16 mouse cellular contexts compared by ENCODE assay signal in genomic region chr10:92791531-92791900, GRCm38 (mm10).
DNase-seq lines count a peak whose midpoint lies in the region; ATAC-seq lines count a peak whose summit lies in the region.
"Had no signal": no experiment of that assay in that cellular context is flagged by ENCODE, and none has a peak within 500 bp of the region (broad histone marks: within the 10 kb centered on the region; RNA-seq: fewer than 3 reads in every experiment).

No protein-coding gene starts in this region.

- H3K4me3 ChIP-seq in hindbrain, embryonic 12.5 days = no peak overlapping the region
- no peak overlapping the region for H3K4me3 ChIP-seq in hindbrain, embryonic 16.5 days (ENCODE audit: low read length)
- no peak overlapping the region for H3K4me3 ChIP-seq in forebrain, embryonic 13.5 days
- H3K4me3 ChIP-seq in midbrain, embryonic 14.5 days (replicated peaks; ENCODE audit: low read depth, low read length) = no peak overlapping the region
- H3K4me3 ChIP-seq: heart, embryonic 13.5 days had no signal

- peak; percentile 39 for DNase-seq in embryo, embryonic 10.5 days (ENCODE audit: low spot score)
- DNase-seq in midbrain, embryonic 14.5 days = peak; percentile 49
- DNase-seq in right cerebral cortex, adult 2 months (ENCODE audit: low spot score in 2 of 2) = no peak
- DNase-seq in left cerebral cortex, adult 18-20 months (ENCODE audit: low spot score in 2 of 2) = no peak
- DNase-seq: cerebellum, adult 8-10 months; kidney, adult 18-20 months; kidney, postnatal 14 days; left cerebral cortex, postnatal 4 days; liver, postnatal 0 days; lung, postnatal 10 days; right cerebral cortex, postnatal 4 days had no signal

- H3K9ac ChIP-seq in hindbrain, embryonic 12.5 days = no peak overlapping the region
- H3K9ac ChIP-seq in hindbrain, embryonic 16.5 days (ENCODE audit: low read depth, low read length) = no peak overlapping the region
- no peak overlapping the region for H3K9ac ChIP-seq in forebrain, embryonic 13.5 days
- no peak overlapping the region for H3K9ac ChIP-seq in midbrain, embryonic 14.5 days (replicated peaks; ENCODE audit: low read length)
- H3K9ac ChIP-seq: heart, embryonic 13.5 days; liver, postnatal 0 days had no signal

- no peaks in the 10 kb centered on the region for H3K27me3 ChIP-seq in hindbrain, embryonic 12.5 days
- H3K27me3 ChIP-seq in hindbrain, embryonic 16.5 days (replicated peaks; ENCODE audit: control insufficient read depth, insufficient read depth, low read length) = no peaks in the 10 kb centered on the region
- no peaks in the 10 kb centered on the region for H3K27me3 ChIP-seq in forebrain, embryonic 13.5 days
- H3K27me3 ChIP-seq in midbrain, embryonic 14.5 days (ENCODE audit: control insufficient read depth, insufficient read depth, low read length) = no peaks in the 10 kb centered on the region
- H3K27me3 ChIP-seq: heart, embryonic 13.5 days had no signal

- ATAC-seq in hindbrain, embryonic 12.5 days (ENCODE audit: low FRiP score) = peak; percentile 65; the same call in 1 of the 2 replicates
- ATAC-seq in hindbrain, embryonic 16.5 days = no peak
- peak; percentile 48; the same call in 1 of the 2 replicates for ATAC-seq in forebrain, embryonic 13.5 days
- ATAC-seq in midbrain, embryonic 14.5 days (ENCODE audit: low FRiP score, low TSS enrichment) = peak; percentile 17; the same call in 1 of the 2 replicates
- ATAC-seq: liver, postnatal 0 days had no signal

- peaks cover 20% of the 10 kb centered on the region for H3K4me1 ChIP-seq in hindbrain, embryonic 12.5 days
- no peaks in the 10 kb centered on the region; the same call in 1 of the 2 replicates for H3K4me1 ChIP-seq in hindbrain, embryonic 16.5 days (ENCODE audit: control insufficient read depth, insufficient read depth, low read depth, low read length)
- H3K4me1 ChIP-seq in forebrain, embryonic 13.5 days = peaks cover 13% of the 10 kb centered on the region
- 0 out of 2 replicates have a peak, but pooled peaks cover 6% of the 10 kb centered on the region for H3K4me1 ChIP-seq in midbrain, embryonic 14.5 days (ENCODE audit: control insufficient read depth, insufficient read depth, low read length)
- H3K4me1 ChIP-seq: heart, embryonic 13.5 days had no signal

- no peaks in the 10 kb centered on the region for H3K9me3 ChIP-seq in hindbrain, embryonic 12.5 days (replicated peaks)
- H3K9me3 ChIP-seq in hindbrain, embryonic 16.5 days (ENCODE audit: control insufficient read depth, low read length) = no peaks in the 10 kb centered on the region
- no peaks in the 10 kb centered on the region for H3K9me3 ChIP-seq in forebrain, embryonic 13.5 days (replicated peaks)
- no peaks in the 10 kb centered on the region for H3K9me3 ChIP-seq in midbrain, embryonic 14.5 days (ENCODE audit: control insufficient read depth, low read length)
- H3K9me3 ChIP-seq: heart, embryonic 13.5 days had no signal

- 0 out of 2 replicates have a peak overlapping the region, but pooled peaks have one; percentile 1 for H3K4me2 ChIP-seq in hindbrain, embryonic 12.5 days (replicated peaks)
- H3K4me2 ChIP-seq in hindbrain, embryonic 16.5 days (ENCODE audit: low read length) = no peak overlapping the region
- 0 out of 2 replicates have a peak overlapping the region, but pooled peaks have one; percentile 2 for H3K4me2 ChIP-seq in forebrain, embryonic 13.5 days
- peak overlapping the region; percentile 28 for H3K4me2 ChIP-seq in midbrain, embryonic 14.5 days (ENCODE audit: low read length)
- H3K4me2 ChIP-seq: heart, embryonic 13.5 days had no signal

- H3K27ac ChIP-seq in hindbrain, embryonic 12.5 days = 0 out of 2 replicates have a peak overlapping the region, but pooled peaks have one; percentile 55
- no peak overlapping the region for H3K27ac ChIP-seq in hindbrain, embryonic 16.5 days (ENCODE audit: low read depth, low read length)
- H3K27ac ChIP-seq in forebrain, embryonic 13.5 days = peak overlapping the region; percentile 49
- H3K27ac ChIP-seq in midbrain, embryonic 14.5 days (replicated peaks; ENCODE audit: low read depth, low read length) = peak overlapping the region; percentile 55
- H3K27ac ChIP-seq: heart, embryonic 13.5 days; stomach, postnatal 0 days had no signal

- 23% methylated on average over 9 of the region's 9 CpGs for WGBS in hindbrain, embryonic 12.5 days
- 20% methylated on average over 9 of the region's 9 CpGs for WGBS in hindbrain, embryonic 16.5 days
- 16% methylated on average over 9 of the region's 9 CpGs for WGBS in forebrain, embryonic 13.5 days
- WGBS in midbrain, embryonic 14.5 days = 7% methylated on average over 9 of the region's 9 CpGs

- H3K36me3 ChIP-seq in hindbrain, embryonic 12.5 days = no peaks in the 10 kb centered on the region
- no peaks in the 10 kb centered on the region for H3K36me3 ChIP-seq in hindbrain, embryonic 16.5 days (ENCODE audit: control insufficient read depth, insufficient read depth, low read length)
- no peaks in the 10 kb centered on the region for H3K36me3 ChIP-seq in forebrain, embryonic 13.5 days (ENCODE audit: poor library complexity, severe bottlenecking)
- H3K36me3 ChIP-seq in midbrain, embryonic 14.5 days (ENCODE audit: control insufficient read depth, insufficient read depth, low read length) = no peaks in the 10 kb centered on the region
- H3K36me3 ChIP-seq: heart, embryonic 13.5 days had no signal

Comparison
In these comparisons a context has a peak if more than half of its experiments do, and no peak if none do; other contexts are left out.
1. DNase-seq: peak in embryo, embryonic 10.5 days (single experiment) and midbrain, embryonic 14.5 days (single experiment); none in right cerebral cortex, adult 2 months (0 of 2) and left cerebral cortex, adult 18-20 months (0 of 2).